Mouse (Mus musculus): ENCODE data around the gene Gtf2i. TPM values are rescaled to one million over a fixed set of nuclear protein-coding genes. Genes with fewer than 3 reads are reported as not detected.

Gene Gtf2i
- total and polyA plus RNA-seq, 3 experiments: 55.7 to 220 (median 176) TPM

- Histone ChIP-seq H3K36me3 (replicated peaks) (peaks cover 65% of the 10 kb centered on the region), H3K4me3 (ENCODE audit: low read depth, low read length) (no peak overlapping the region), H3K9me3 (replicated peaks) (no peaks in the 10 kb centered on the region), H3K4me1 (ENCODE audit: insufficient read depth, low read depth, low read length) (peaks cover 27% of the 10 kb centered on the region), H3K27me3 (ENCODE audit: insufficient read depth, low read length) (no peaks in the 10 kb centered on the region)
- no peak for ATAC-seq (ENCODE audit: extremely low read depth, insufficient number of reproducible peaks, low FRiP score, poor library complexity, severe bottlenecking)
- TF ChIP-seq GATA2 (IDR thresholded peaks at IDR 0.05; ENCODE audit: borderline replicate concordance, low read depth, low read length) (no peak), POLR2AphosphoS5 (IDR thresholded peaks at IDR 0.05; ENCODE audit: insufficient replicate concordance, low read depth, low read length) (no peak), CTCF (IDR thresholded peaks at IDR 0.05; ENCODE audit: low read depth, low read length) (no peak), GATA1 (IDR thresholded peaks at IDR 0.05; ENCODE audit: borderline replicate concordance, low read length) (no peak), TAL1 (conservative IDR thresholded peaks at IDR 0.05; ENCODE audit: low read depth, low read length) (no peak)
- DNase-seq (ENCODE audit: low spot score): no peak
These were observed 4.4 kb downstream of the Gtf2i start for GRCm38 (mm10) chr5:134310201-134310600.

- ATAC-seq (ENCODE audit: extremely low read depth, insufficient number of reproducible peaks, low FRiP score, poor library complexity, severe bottlenecking) (no peak), DNase-seq (ENCODE audit: low spot score) (no peak)
- Histone ChIP-seq H3K4me3 (ENCODE audit: low read depth, low read length) (no peak overlapping the region), H3K27me3 (ENCODE audit: insufficient read depth, low read length) (no peaks in the 10 kb centered on the region), H3K36me3 (replicated peaks) (peaks cover 72% of the 10 kb centered on the region), H3K9me3 (replicated peaks) (no peaks in the 10 kb centered on the region), H3K4me1 (ENCODE audit: insufficient read depth, low read depth, low read length) (peaks cover 27% of the 10 kb centered on the region)
- TF ChIP-seq CTCF (IDR thresholded peaks at IDR 0.05; ENCODE audit: low read depth, low read length) (no peak), GATA2 (IDR thresholded peaks at IDR 0.05; ENCODE audit: borderline replicate concordance, low read depth, low read length) (no peak), GATA1 (IDR thresholded peaks at IDR 0.05; ENCODE audit: borderline replicate concordance, low read length) (no peak), TAL1 (conservative IDR thresholded peaks at IDR 0.05; ENCODE audit: low read depth, low read length) (no peak), POLR2AphosphoS5 (IDR thresholded peaks at IDR 0.05; ENCODE audit: insufficient replicate concordance, low read depth, low read length) (no peak)
These were observed 5.2 kb downstream of the Gtf2i start for GRCm38 (mm10) chr5:134309345-134309744.

- DNase-seq (ENCODE audit: low spot score) (no peak), ATAC-seq (ENCODE audit: extremely low read depth, insufficient number of reproducible peaks, low FRiP score, poor library complexity, severe bottlenecking) (no peak)
- TF ChIP-seq TAL1 (conservative IDR thresholded peaks at IDR 0.05; ENCODE audit: low read depth, low read length) (no peak), GATA1 (IDR thresholded peaks at IDR 0.05; ENCODE audit: borderline replicate concordance, low read length) (no peak), GATA2 (IDR thresholded peaks at IDR 0.05; ENCODE audit: borderline replicate concordance, low read depth, low read length) (no peak), CTCF (IDR thresholded peaks at IDR 0.05; ENCODE audit: low read depth, low read length) (no peak), POLR2AphosphoS5 (IDR thresholded peaks at IDR 0.05; ENCODE audit: insufficient replicate concordance, low read depth, low read length) (no peak)
- Histone ChIP-seq H3K4me3 (ENCODE audit: low read depth, low read length) (no peak overlapping the region), H3K36me3 (replicated peaks) (peaks cover 88% of the 10 kb centered on the region), H3K4me1 (ENCODE audit: insufficient read depth, low read depth, low read length) (peaks cover 6% of the 10 kb centered on the region), H3K9me3 (replicated peaks) (peaks cover 2% of the 10 kb centered on the region; the same call in 1 of the 2 replicates), H3K27me3 (ENCODE audit: insufficient read depth, low read length) (no peaks in the 10 kb centered on the region)
These were observed 9.9 kb downstream of the Gtf2i start for GRCm38 (mm10) chr5:134304639-134305038.

- H3K4me3 ChIP-seq (ENCODE audit: low read depth, low read length): no peak overlapping the region
- ATAC-seq (ENCODE audit: extremely low read depth, insufficient number of reproducible peaks, low FRiP score, poor library complexity, severe bottlenecking) (no peak), DNase-seq (ENCODE audit: low spot score) (no peak)
- TF ChIP-seq CTCF (IDR thresholded peaks at IDR 0.05; ENCODE audit: low read depth, low read length) (no peak), GATA1 (IDR thresholded peaks at IDR 0.05; ENCODE audit: borderline replicate concordance, low read length) (no peak), GATA2 (IDR thresholded peaks at IDR 0.05; ENCODE audit: borderline replicate concordance, low read depth, low read length) (no peak), TAL1 (conservative IDR thresholded peaks at IDR 0.05; ENCODE audit: low read depth, low read length) (no peak), POLR2AphosphoS5 (IDR thresholded peaks at IDR 0.05; ENCODE audit: insufficient replicate concordance, low read depth, low read length) (no peak)
- peaks cover 3% of the 10 kb centered on the region for H3K4me1 ChIP-seq (ENCODE audit: insufficient read depth, low read depth, low read length)
- H3K36me3 ChIP-seq (replicated peaks): peaks cover 88% of the 10 kb centered on the region
- peaks cover 6% of the 10 kb centered on the region for H3K9me3 ChIP-seq (replicated peaks)
- H3K27me3 ChIP-seq (ENCODE audit: insufficient read depth, low read length): no peaks in the 10 kb centered on the region
These were observed 19.1 kb downstream of the Gtf2i start for GRCm38 (mm10) chr5:134295277-134296050.

GRCm38 (mm10) chr5:134294606-134295005, 20.0 kb downstream of the Gtf2i start:
- no peaks in the 10 kb centered on the region for H3K27me3 ChIP-seq (ENCODE audit: insufficient read depth, low read length)
- H3K9me3 ChIP-seq (replicated peaks): peaks cover 6% of the 10 kb centered on the region
- DNase-seq (ENCODE audit: low spot score) (no peak), ATAC-seq (ENCODE audit: extremely low read depth, insufficient number of reproducible peaks, low FRiP score, poor library complexity, severe bottlenecking) (no peak)
- H3K4me3 ChIP-seq (ENCODE audit: low read depth, low read length): no peak overlapping the region
- peaks cover 89% of the 10 kb centered on the region for H3K36me3 ChIP-seq (replicated peaks)
- peaks cover 3% of the 10 kb centered on the region for H3K4me1 ChIP-seq (ENCODE audit: insufficient read depth, low read depth, low read length)
- TF ChIP-seq POLR2AphosphoS5 (IDR thresholded peaks at IDR 0.05; ENCODE audit: insufficient replicate concordance, low read depth, low read length): no peak
- no peak for TF ChIP-seq CTCF (IDR thresholded peaks at IDR 0.05; ENCODE audit: low read depth, low read length)
- no peak for TF ChIP-seq TAL1 (conservative IDR thresholded peaks at IDR 0.05; ENCODE audit: low read depth, low read length)
- TF ChIP-seq GATA1 (IDR thresholded peaks at IDR 0.05; ENCODE audit: borderline replicate concordance, low read length): no peak
- TF ChIP-seq GATA2 (IDR thresholded peaks at IDR 0.05; ENCODE audit: borderline replicate concordance, low read depth, low read length): no peak

- Histone ChIP-seq H3K36me3 (replicated peaks) (peaks cover 97% of the 10 kb centered on the region), H3K9me3 (replicated peaks) (no peaks in the 10 kb centered on the region), H3K4me3 (ENCODE audit: low read depth, low read length) (no peak overlapping the region), H3K4me1 (ENCODE audit: insufficient read depth, low read depth, low read length) (peaks cover under 1% of the 10 kb centered on the region; the same call in 1 of the 2 replicates), H3K27me3 (ENCODE audit: insufficient read depth, low read length) (no peaks in the 10 kb centered on the region)
- no peak for ATAC-seq (ENCODE audit: extremely low read depth, insufficient number of reproducible peaks, low FRiP score, poor library complexity, severe bottlenecking)
- no peak for DNase-seq (ENCODE audit: low spot score)
- TF ChIP-seq GATA1 (IDR thresholded peaks at IDR 0.05; ENCODE audit: borderline replicate concordance, low read length) (no peak), POLR2AphosphoS5 (IDR thresholded peaks at IDR 0.05; ENCODE audit: insufficient replicate concordance, low read depth, low read length) (no peak), CTCF (IDR thresholded peaks at IDR 0.05; ENCODE audit: low read depth, low read length) (no peak), TAL1 (conservative IDR thresholded peaks at IDR 0.05; ENCODE audit: low read depth, low read length) (no peak), GATA2 (IDR thresholded peaks at IDR 0.05; ENCODE audit: borderline replicate concordance, low read depth, low read length) (no peak)
These were observed 23.5 kb downstream of the Gtf2i start for GRCm38 (mm10) chr5:134291096-134291495.
